Mouse (Mus musculus) liver, embryonic 14.5 days (tissue): ENCODE data around the gene Parp2.

ENCODE experiments used
- CTCF ChIP-seq: IDR thresholded peaks from 2 replicates; pipeline ENCODE4 v1.5.1; 2016; ENCODE audit warnings: antibody characterized with exemption, low read depth, control low read depth
- EP300 ChIP-seq: IDR thresholded peaks from 2 replicates; pipeline ENCODE4 v1.6.1; 2016; ENCODE audit warnings: antibody characterized with exemption, low read depth

- TF ChIP-seq CTCF (0 out of 2 replicates have a peak, but pooled peaks have one; percentile 3), EP300 (peak; percentile 48)
These were observed at the start of gene Parp2, which contains the start of gene Ccnb1ip1 for GRCm38 (mm10) chr14:50807487-50808072.
